Mouse (Mus musculus): ENCODE measurements around the gene Hat1.

The Hat1 gene

DNA sequence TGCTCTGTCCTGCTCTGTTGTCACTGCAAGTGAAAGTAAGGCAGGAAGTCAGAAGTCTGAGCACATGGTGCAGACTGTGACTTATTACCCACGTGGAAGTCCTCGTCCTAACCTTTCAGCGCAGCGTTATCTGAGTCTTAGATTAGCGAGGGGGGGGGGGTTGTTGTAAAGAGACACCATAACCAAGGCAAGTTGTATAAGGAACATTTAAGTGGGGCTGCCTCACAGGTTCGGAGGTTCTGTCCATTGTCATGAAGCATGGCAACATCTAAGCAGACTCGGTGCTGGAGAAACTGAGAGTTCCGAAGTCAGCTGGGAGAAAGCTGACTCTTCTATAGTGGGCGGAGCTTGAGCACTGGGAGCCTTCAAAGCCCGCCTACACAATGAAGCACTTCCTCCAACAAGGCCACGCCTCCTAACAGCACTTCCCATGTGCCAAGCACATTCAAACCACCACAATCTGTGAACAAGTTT, 12.3 kb upstream of the Hat1 start:
- peak; percentile 70 for DNase-seq (ENCODE audit: low read depth)

DNA sequence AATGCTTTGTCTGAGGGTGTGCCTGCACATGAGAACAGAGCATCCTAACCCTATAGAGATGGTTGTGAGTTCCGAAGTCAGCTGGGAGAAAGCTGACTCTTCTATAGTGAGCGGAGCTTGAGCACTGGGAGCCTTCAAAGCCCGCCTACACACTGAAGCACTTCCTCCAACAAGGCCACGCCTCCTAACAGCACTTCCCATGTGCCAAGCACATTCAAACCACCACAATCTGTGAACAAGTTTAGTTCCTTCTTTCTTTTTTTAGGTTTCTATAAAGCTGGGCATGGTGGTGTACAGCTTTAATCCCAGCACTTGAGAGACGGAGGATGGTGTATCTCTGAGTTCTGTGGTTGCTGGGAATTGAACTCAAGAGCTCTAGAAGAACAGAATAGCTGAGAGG, 11.3 kb upstream of the Hat1 start:
- DNase-seq (ENCODE audit: low read depth), result peak; percentile 41

DNA sequence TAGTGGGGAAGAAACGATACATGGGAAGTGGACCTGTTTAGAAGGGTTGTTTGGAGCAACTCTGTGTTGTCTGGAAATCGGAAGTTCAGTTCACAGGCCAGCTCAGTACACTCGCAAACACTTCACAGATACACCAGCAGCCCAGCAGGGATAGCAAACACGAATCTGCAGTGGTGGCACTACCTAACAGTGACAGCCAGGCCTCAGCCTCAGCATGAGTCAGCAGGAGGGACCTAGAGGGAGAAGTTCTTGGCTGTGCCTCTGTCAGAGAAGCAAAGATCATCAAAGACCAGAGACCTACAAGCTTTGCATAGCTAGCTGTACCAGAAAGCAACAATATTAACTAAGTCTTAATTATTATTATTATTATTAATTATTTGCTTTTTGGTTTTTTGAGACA, 6.8 kb upstream of the Hat1 start:
- no peak for DNase-seq (ENCODE audit: low read depth)

DNA sequence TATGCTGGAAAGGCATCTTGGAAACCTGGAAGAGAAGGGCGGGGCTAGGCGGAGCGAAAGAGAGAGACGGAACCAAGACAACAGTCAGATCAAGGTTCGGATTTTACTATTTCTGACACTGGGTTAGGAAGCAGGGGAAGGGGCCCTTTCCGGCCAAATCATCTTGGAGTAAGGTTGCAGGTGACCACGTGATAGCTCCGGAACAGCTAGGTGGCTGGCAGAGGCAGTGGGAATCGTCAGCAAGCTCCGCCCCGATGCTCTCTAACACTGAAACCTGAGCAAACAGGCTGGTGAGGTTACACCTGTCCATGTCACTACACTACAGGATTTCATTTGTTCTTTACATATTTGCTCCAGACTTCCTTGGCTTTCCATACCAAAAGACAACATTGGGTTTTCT, 4.9 kb upstream of the Hat1 start:
- no peak for DNase-seq (ENCODE audit: low read depth)

DNA sequence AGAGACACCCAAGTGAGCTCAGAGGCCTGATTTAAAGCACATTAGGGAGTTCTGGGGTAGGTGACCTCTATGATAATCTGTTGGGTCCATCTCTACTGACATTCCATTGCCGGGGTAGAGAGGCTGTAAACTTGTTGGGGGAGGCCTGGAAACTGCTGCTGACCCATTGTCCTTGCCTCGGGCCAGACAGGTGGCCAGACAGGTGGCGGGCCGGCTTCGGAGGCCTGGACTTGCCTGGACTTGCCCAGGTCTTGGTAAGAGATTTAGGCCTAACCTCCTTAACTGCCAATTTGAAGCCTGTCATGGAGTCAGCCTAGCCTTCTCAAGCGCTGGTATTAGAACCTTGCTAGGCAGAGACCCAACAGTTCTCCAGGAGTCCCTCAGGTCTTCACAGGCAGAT, 992 bp upstream of the Hat1 start:
- DNase-seq (ENCODE audit: low read depth), result no peak

DNA sequence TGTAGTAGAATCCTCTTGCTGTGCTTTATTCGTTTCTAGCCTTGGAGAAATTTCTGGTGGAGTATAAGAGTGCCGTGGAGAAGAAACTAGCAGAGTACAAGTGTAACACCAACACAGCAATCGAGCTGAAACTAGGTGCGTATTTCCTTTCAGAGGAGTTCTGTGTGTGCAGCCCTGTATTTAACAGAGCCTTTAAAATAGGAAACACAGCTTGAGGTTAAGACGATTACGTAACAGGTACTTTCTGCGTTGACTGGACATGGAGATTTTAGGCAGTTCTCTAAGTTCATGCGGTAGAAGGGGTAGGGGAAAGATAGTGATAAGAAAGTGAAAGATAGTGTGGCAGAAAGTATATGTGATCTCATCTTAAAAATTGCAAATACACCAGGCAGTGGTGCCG, 1.1 kb downstream of the Hat1 start:
- peak; percentile 67 for DNase-seq (ENCODE audit: low read depth)

DNA sequence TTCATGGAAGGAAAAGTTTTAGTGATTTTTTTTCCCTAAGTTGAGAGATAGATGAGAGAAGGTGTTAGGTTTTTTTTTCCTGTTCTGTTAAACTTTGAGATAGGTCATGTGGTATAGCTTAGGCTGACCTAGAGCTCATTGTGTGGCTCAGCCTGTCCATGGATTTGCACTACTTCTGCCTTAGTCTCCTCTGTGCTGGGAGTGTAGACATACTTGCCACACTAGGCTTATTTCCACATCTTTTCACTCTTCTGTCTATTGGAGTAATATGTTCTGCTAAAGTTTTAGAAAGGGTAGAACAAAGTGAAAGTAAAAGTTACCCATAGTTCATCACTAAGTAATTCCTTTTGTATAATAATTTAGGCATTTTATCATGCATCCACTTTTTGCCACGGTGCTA, 16.9 kb downstream of the Hat1 start:
- DNase-seq (ENCODE audit: low read depth), result no peak

DNA sequence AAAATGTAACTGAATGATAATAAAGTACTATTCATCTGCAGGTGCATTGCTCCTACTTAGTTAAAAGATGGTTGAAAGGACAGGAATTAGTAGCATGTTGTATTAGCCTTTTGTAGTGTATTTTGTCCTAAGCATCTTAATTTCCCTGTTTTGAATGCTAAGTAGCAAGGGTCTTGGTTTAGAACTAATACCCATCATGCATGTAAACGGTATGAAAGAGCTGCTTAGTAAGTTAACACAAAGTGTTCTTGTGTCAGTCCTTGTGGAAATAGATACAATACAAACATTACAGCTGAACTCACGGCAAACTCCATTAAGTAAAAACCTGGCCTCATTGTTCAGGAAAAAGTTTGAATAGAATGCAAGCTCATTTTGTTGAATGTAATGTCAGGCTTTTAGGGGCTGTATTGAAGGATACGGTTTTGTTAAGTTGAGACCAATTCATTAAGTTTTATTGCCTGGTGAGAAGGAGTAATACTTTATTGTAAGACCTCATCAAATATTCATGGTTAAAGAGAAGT, 30.1 kb downstream of the Hat1 start:
- DNase-seq (ENCODE audit: low read depth), result no peak

DNA sequence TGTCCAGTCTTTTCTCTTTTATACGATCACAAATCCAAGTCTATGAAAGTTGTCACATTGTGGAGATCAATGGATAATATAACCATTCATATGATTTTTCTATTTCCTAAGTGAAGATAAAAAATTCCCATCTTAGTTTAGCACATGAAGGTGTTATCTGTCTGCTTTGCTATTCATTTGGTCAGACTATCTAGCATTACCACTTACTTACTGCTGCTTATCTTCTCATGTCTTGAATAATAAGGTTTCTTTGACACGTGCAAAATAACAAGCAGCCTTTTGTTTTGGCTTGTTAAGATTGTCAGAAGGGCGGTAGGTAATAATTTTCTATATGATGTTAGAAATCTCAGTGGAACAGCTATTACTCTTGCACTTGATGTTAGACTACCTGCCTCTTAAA, 30.6 kb downstream of the Hat1 start:
- no peak for DNase-seq (ENCODE audit: low read depth)

DNA sequence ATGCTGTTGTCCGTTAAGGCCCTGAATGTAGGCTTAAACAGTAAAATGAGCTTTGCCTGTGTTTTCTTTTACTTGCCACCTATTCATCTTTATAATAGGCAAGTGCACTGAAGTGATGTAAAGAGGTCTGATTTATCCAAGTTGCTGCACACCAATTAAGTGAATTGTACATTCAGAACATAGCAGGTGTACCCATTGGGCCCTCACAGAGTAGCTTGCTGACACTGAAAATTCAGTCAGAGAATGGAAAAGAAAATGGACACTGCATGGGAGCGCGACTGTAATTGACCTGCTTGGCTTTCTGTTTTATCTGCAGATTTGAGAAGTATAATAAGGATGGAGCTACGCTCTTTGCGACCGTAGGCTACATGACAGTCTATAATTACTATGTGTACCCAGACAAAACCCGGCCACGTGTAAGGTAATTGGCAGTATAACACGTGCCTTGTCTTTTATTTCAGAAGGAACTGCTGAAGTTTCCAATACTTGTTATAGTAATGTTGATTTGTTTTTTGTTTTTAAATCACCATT, 32.2 kb downstream of the Hat1 start:
- no peak for DNase-seq (ENCODE audit: low read depth)

DNA sequence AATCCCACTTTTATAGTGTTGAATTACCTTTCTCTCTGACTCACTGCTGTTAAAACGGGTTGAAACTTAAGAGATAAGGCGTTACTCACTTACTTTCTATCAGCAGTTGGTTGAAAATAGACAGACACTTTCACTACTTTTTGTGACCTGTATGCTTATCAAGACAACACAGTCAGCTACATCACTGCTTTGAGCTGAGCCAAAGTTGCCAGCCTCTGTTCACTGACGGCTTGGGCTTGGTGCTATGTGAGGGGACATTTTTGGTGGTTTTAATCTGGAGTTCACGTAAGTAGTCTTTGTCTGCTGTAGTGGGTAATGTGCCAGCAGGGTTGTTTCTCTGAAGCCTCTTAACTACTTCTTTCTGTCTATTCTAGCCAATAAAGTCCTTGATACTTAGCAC, 35.8 kb downstream of the Hat1 start:
- no peak for DNase-seq (ENCODE audit: low read depth)

DNA sequence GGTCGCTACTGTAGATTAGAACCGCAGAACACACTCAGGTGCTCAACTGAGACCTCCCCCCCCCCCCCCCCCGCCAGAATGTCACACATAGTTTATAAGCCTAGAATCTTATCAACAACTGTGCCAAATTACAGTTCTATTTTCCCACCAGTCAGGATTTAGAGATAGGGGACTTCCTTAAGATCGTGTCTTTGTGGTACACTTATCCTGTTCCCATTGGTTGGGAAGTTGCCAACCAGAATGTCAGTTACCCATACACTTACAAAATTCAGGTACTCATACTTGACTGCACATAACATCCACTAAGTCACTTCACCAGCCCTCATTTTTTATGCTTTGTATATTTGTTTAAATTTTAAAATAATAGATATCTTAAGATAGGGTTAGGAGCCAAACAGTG, 46.7 kb downstream of the Hat1 start:
- no peak for DNase-seq (ENCODE audit: low read depth)

DNA sequence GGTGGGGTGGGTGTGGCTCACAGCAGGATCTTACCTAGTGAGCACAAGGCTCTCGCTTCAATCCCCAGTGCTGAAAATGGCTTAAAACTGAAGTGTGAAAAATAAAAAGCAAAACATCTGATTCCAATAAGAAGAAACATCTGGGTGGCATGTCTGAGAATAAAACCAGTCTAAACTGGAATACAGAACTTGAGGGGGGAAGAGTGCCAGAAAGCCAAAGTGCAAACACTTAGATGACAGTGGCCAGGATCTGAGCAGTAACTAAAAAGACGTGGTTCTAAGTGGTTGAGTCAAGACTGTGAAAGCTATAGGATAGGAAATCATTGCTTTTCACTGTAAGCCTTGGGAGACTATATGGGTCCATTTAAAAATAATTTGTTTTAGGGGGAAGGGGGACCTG, 54.6 kb downstream of the Hat1 start:
- no peak for DNase-seq (ENCODE audit: low read depth)

DNA sequence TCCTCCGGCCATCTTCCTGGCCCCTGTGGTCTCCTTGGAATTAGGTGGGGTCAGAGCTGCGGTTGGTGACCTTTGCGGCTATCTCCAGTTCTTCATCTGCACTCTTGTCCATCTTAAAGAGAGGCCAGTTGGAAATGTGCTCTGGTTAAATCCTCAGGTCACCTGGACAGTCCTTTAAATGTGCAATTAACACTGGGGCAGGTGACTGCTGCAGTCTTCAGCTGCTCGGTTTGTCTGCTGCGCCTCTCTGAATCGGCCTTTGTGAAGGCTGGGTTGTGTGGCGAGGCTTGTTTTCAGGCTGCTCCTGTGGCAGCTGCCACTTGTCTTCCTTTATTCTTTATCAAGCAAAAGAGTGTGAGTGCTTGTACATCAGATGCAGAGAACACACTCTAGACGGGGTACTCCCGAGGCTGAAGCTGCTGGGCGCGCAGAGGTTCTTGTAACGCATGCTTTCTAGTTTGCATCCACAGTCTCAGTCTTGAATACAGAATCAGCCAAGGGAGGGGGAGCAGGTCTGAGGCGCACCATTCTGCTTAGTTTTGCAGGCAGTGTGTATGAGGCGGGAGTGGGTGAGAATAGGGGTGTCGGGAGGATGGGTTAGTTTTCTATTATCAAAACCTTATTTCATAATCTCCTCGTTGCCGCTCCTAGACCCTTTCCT, 56.9 kb downstream of the Hat1 start:
- no peak for DNase-seq (ENCODE audit: low read depth)

DNA sequence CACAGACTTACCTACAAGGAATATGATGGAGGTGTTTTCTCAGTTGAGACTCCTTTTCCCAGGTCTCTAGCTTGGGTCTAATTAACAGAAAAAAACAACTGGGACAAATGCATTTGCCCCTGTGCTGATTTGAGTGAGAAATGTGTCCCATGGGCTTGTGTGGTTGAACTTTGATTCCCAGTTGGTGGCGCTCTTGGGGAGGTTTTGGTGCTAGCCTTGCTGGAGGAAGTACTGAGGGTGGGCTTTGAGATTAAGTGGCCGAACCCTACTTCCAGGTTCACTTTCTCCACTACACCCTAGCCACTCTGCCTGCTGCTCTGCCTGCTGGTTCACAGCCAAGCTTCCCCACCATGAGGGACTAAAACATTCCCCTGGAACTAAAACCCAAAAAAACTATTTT, 60.8 kb downstream of the Hat1 start:
- DNase-seq (ENCODE audit: low read depth), result no peak

DNA sequence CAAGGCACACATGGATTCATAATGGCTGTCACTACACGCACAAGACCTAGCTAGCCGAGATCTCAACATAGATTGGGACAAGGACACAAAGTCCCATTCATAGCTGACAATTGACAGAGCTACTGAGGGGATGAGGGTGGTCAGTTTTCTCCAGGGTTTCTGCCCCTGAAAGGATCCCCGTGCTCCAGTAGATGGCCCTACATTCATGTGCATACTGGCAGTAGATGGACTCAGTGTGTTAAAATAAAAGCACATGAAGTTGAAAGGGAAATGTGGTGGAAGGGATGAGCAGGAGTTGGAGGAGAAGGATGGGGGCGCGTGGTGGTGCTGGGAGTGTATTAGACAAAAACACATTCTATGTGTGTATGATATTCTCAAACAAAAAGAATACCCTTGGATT, 63.0 kb downstream of the Hat1 start:
- DNase-seq (ENCODE audit: low read depth), result no peak

DNA sequence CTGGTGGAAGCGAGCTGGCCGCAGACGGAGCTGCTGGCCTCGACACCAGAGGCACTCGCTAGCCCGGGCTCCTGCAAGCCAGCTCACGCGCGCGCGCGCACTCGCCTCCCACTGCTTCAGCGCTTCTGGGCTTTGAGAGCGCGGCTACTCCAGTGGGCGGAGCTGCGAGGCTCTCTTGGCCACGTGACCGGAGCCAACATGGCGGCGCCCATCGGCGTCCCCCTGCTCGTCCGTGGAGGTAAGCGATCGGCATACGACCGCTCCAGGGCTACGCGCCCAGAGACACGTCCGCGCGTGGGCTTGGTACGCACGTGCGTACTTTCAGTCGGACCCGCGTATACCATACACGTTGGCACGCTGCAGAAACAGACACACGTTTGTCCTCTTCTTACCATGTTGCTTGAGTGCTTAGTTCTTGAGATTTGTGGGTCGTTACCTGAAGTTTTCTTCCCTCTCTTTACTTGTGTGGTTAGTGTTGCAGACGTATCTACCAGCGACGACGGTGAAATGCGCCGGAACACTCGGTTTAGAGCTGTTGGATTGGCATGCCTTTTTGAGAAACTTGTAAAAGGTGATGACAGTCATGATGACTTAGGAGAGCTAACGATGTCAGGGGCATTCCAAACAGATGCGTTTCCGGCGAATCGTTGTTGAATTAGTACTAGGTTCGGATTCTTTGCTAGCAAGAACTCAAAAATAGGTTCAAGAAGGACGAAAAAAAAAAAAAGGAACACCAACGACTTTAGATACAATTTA, 64.6 kb downstream of the Hat1 start, which contains the start of gene Metap1d:
Gene Metap1d (plus strand): TSS at position 116 of the 756 bp plus-strand sequence.
- peak; percentile 93 for DNase-seq (ENCODE audit: low read depth)

DNA sequence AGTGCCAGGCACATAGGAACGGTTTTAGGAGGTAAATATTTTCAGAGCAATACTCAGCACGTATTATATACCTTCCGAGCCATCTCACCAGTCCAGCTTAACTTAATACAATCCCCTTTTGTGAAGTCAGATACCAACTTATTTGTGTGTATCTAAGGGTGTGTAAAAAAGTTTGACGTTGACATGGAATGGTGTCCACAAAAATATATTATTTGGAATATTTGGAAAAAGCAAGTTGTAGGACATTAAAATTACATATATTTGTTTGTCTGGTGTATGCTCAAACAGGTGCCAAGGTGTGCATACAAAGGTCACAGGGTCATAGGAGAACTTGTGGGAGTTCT, 65.1 kb downstream of the Hat1 start:
- no peak for DNase-seq (ENCODE audit: low read depth)

DNA sequence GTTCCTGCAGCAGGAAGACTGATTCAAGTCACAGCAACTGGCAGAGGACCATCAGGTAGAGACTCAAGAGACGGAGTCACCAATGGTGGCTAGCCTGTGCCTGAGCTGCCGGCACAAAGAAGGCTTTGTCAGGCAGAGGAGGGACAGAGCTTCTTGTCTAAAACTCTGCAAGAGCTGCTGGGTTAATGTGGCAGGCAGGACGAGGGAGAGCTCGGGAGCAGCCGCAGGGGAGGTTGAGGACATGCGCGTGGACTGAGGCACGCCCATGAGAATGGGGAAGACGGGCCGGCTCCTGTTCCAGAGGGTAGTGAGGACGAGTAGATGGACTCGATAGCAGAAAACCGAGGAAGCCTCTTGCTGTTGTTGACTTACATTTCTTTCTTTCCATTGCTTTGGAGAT, 69.9 kb downstream of the Hat1 start:
- DNase-seq (ENCODE audit: low read depth), result no peak

DNA sequence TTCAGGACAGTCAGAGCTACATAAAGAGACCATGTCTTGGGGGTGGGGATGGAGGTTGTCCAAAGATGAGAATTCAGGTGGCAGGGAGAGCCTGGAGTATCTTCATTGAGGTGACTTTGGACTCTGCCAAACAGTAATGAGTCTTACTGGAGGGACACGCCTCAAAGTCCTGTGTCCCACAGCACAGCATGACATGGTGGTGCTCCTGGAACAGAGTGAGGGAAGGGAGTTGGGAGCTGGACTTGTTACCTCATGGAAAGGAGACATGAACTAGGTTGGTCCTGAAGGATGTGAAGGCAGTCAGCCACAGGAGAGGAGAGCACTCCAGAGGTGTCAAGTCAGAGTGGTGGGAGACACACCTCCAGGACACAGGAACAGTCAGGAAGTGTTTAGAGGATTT, 70.9 kb downstream of the Hat1 start:
- DNase-seq (ENCODE audit: low read depth), result no peak

DNA sequence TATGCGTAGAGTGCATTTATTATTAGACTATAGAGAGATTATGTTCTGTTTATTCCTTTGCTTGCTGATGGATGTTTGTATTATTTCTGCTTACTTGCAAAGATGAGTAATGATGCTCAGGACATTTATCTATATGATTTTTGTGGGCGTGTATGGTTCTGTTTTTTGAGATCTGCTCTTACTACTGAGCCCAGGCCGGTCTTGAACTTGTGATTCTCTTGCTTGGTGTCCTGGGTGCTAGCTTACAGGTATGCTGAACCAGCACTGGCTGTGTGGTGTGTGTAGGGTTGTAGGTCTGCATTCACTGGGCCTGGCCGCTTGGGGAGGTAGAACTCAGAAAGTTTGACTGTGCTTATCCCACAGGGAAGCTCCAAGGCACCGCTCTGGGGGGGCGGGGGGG, 72.4 kb downstream of the Hat1 start:
- DNase-seq (ENCODE audit: low read depth), result no peak

DNA sequence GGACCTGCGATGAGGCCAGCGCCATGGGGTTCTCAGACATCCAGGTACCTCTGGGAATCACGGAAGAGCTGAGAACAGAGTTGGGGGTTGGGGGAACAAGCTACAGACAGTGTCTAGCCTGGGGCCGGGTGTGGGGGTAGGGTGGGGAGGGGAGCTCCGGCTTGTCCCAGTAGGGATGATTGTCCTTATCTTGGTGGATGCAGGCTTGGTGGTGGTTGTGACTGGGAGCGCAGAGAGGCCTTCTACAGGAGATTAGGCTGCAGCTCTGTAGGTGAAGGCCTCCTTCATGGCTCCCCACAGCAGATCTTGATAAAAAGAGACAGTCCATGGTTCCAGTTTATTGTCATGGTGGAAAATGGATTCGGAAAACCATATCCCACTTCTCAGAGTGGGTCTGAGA, 72.8 kb downstream of the Hat1 start:
- no peak for DNase-seq (ENCODE audit: low read depth)

DNA sequence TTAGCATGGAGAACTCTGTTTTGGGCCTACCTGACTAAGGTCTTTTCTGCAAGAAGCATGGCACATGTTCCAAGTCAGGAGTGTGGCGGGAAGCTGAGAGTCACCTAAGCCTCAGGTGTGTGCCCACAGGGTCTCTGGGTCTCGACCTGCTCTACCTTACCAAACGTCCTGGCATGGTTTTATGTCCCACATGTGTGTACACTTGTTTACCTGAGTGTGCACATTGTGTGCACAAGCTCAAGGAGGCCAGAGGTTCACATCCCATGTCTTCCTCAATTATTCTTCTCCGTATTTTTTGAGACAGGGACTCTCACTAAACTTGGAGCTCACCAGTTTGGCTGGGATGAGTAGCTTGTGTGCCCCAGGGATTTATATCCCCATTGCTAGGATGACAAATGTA, 73.3 kb downstream of the Hat1 start:
- DNase-seq (ENCODE audit: low read depth), result no peak

DNA sequence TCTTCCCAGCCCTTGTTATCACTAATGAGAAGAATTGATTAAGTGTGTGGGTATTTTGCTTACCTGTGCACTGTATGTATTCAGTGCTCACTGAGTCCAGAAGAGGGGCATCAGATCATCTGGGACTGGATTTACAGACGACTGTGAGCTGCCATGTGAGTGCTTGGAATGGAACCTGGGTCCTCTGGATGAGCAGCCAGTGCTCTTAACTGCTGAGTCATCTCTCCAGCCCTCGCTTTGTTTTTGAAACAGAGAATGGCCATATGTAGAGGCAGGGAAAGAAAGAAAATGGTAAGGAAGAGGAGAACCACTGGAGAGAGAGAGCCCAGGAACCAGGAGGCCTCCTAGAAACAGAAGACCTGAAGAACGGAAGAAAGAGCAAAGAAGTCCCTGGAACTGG, 73.8 kb downstream of the Hat1 start:
- DNase-seq (ENCODE audit: low read depth), result no peak

Measured in naive thymus-derived CD4-positive, alpha-beta T cell, adult 2 months (primary cell).